Mouse (Mus musculus) c-Kit-positive CD71-negative TER-119-negative erythroid progenitor cells, embryonic 14.5 days (primary cell): Measurements from ENCODE around the gene Sly.
"Not testable (repeated sequence)": the region's sequence is repeated elsewhere in the genome, so short reads cannot be mapped to it uniquely, and the experiment has no call there.

Source experiments
- DNase-seq: peaks from one replicate; pipeline ENCODE4 v3.0.0-alpha.2; 2013; ENCODE audit warnings: low read depth

Sly gene

GRCm38 (mm10) chrY:57186888-57187287 is at the start of gene Sly:
Gene Sly, plus strand, starts transcription at chrY:57187188.
- not testable (repeated sequence) for DNase-seq
